Mouse (Mus musculus) bone marrow macrophage, adult 2 months (primary cell): ENCODE measurements around the gene Tox2.

Experiments
- CTCF ChIP-seq: IDR thresholded peaks from 2 replicates; pipeline ENCODE4 v1.5.1; 2012; ENCODE audit warnings: low read depth, mild to moderate bottlenecking, low read length, moderate library complexity
- POLR2A ChIP-seq: IDR thresholded peaks from 2 replicates; pipeline ENCODE4 v1.6.1; 2012; ENCODE audit warnings: mild to moderate bottlenecking, low read depth, low read length, borderline replicate concordance

GRCm38 (mm10) chr2:163330742-163331141 lies 127.8 kb downstream of the Tox2 start:
- TF ChIP-seq CTCF, result no peak
- no peak for TF ChIP-seq POLR2A
